Mouse (Mus musculus) testis, adult 2 months (tissue): ENCODE measurements around the gene Mrpl20.
A peak's percentile ranks its signal among the peaks of the same experiment; 100 is the strongest.

Experiments
- CTCF ChIP-seq: fragments of 200-500 bp; IDR thresholded peaks from 2 replicates; pipeline ENCODE4 v1.5.1; 2012; ENCODE audit warnings: low read depth, mild to moderate bottlenecking, inconsistent platforms, low read length, moderate library complexity; ENCODE audit not compliant: control insufficient read depth, insufficient read depth, insufficient replicate concordance
- POLR2A ChIP-seq: fragments of 200-500 bp; IDR thresholded peaks from 2 replicates; pipeline ENCODE4 v1.6.1; 2012; ENCODE audit warnings: low read depth, mild to moderate bottlenecking, inconsistent platforms, low read length, moderate library complexity; ENCODE audit not compliant: control insufficient read depth

GRCm38 (mm10) chr4:155833836-155834235, 31.2 kb downstream of the Mrpl20 start:
- TF ChIP-seq POLR2A (no peak), CTCF (peak; percentile 36; the same call in 1 of the 2 replicates)
